Mouse (Mus musculus) midbrain, embryonic 12.5 days (tissue): ENCODE measurements at regions not wholly inside any gene's neighbourhood (a gene's known extent, or its start where the extent isn't known, plus 50 kb on each side); places are given as distances from the start of the nearest gene placed in this dataset.

Source experiments
- ATAC-seq: fragments of 200-750 bp; cut with Nextera tagmentation; 2 replicates; pipeline ENCODE4 v1.8.0; 2017; ENCODE audit warnings: low read depth, moderate TSS enrichment, moderate library complexity; ENCODE audit not compliant: low FRiP score
- H3K27ac ChIP-seq: fragments of 300-500 bp; sonication (generic); replicated peaks from 2 replicates; pipeline ENCODE4 v1.5.1; 2016; ENCODE audit warnings: mild to moderate bottlenecking
- H3K27me3 ChIP-seq: fragments of 300-500 bp; sonication (generic); 2 replicates; pipeline ENCODE4 v1.6.1; 2016; ENCODE audit warnings: mild to moderate bottlenecking
- H3K36me3 ChIP-seq: fragments of 300-500 bp; sonication (generic); 2 replicates; pipeline ENCODE4 v1.6.1; 2016
- H3K4me1 ChIP-seq: fragments of 300-500 bp; sonication (generic); 2 replicates; pipeline ENCODE4 v1.6.1; 2016
- H3K4me2 ChIP-seq: fragments of 300-500 bp; sonication (generic); replicated peaks from 2 replicates; pipeline ENCODE4 v1.6.1; 2016; ENCODE audit warnings: mild to moderate bottlenecking, moderate library complexity
- H3K4me3 ChIP-seq: fragments of 300-500 bp; sonication (generic); 2 replicates; pipeline ENCODE4 v1.5.1; 2016; ENCODE audit warnings: mild to moderate bottlenecking
- H3K9ac ChIP-seq: fragments of 300-500 bp; sonication (generic); replicated peaks from 2 replicates; pipeline ENCODE4 v1.6.1; 2016; ENCODE audit warnings: mild to moderate bottlenecking, moderate library complexity
- H3K9me3 ChIP-seq: fragments of 300-500 bp; sonication (generic); 2 replicates; pipeline ENCODE4 v1.6.1; 2016; ENCODE audit warnings: mild to moderate bottlenecking
- WGBS: fragments of 180-500 bp; shearing (Covaris S2); methylation state at CpG from one replicate; pipeline ENCODE4 v1.1.7; 2016; 5-methylcytosine and 5-hydroxymethylcytosine counted together

- Histone ChIP-seq H3K4me1 (0 out of 2 replicates have a peak, but pooled peaks cover under 1% of the 10 kb centered on the region), H3K4me3 (no peak overlapping the region), H3K27ac (no peak overlapping the region), H3K27me3 (no peaks in the 10 kb centered on the region), H3K36me3 (no peaks in the 10 kb centered on the region), H3K4me2 (no peak overlapping the region), H3K9me3 (no peaks in the 10 kb centered on the region), H3K9ac (no peak overlapping the region)
- 89% methylated on average over 5 of the region's 5 CpGs for WGBS
- ATAC-seq = no peak
Measured at GRCm38 (mm10) chr12:12546372-12547031, 284.6 kb downstream of the Fam49a start.

- no peak overlapping the region for H3K4me3 ChIP-seq
- H3K36me3 ChIP-seq = no peaks in the 10 kb centered on the region
- no peak for ATAC-seq
- H3K9ac ChIP-seq = no peak overlapping the region
- 47% methylated on average over 13 of the region's 13 CpGs for WGBS
- no peaks in the 10 kb centered on the region for H3K27me3 ChIP-seq
- H3K4me2 ChIP-seq = no peak overlapping the region
- H3K9me3 ChIP-seq = no peaks in the 10 kb centered on the region
- H3K27ac ChIP-seq = no peak overlapping the region
- H3K4me1 ChIP-seq = peaks cover 11% of the 10 kb centered on the region
Measured at GRCm38 (mm10) chr12:12541076-12542070, 279.4 kb downstream of the Fam49a start.

GRCm38 (mm10) chr12:12539291-12539690 lies 277.4 kb downstream of the Fam49a start:
- no peak for ATAC-seq
- no peaks in the 10 kb centered on the region for H3K27me3 ChIP-seq
- no peak overlapping the region for H3K4me2 ChIP-seq
- 92% methylated on average over 3 of the region's 3 CpGs for WGBS
- no peaks in the 10 kb centered on the region for H3K36me3 ChIP-seq
- no peak overlapping the region for H3K9ac ChIP-seq
- H3K4me3 ChIP-seq = no peak overlapping the region
- no peak overlapping the region for H3K27ac ChIP-seq
- H3K4me1 ChIP-seq = peaks cover 14% of the 10 kb centered on the region
- no peaks in the 10 kb centered on the region for H3K9me3 ChIP-seq

DNA sequence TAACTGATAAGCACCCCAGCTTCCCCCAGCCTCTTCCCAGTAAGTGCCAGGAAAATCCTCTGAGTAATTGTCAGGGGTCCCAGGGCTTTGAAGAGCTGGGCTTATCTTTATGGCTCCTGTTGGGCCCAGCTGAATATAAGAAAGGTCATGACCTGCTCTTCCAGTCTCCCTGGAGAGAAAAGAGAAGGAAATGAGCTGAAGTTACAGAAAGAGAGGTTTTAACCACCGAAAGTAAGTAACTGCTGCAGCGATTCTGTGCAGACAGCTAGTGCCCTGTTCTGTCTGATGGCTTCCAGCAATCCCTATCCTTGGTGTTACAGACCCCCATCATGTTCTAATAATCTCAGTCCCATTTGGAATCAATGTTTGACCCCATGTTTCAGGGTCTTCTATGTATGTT lies 272.8 kb downstream of the Fam49a start:
- Histone ChIP-seq H3K9ac (no peak overlapping the region), H3K4me3 (no peak overlapping the region), H3K4me1 (0 out of 2 replicates have a peak, but pooled peaks cover 3% of the 10 kb centered on the region), H3K9me3 (no peaks in the 10 kb centered on the region), H3K4me2 (no peak overlapping the region), H3K36me3 (no peaks in the 10 kb centered on the region), H3K27me3 (no peaks in the 10 kb centered on the region), H3K27ac (no peak overlapping the region)
- 5% methylated on average over 2 of the region's 2 CpGs for WGBS
- ATAC-seq = no peak

DNA sequence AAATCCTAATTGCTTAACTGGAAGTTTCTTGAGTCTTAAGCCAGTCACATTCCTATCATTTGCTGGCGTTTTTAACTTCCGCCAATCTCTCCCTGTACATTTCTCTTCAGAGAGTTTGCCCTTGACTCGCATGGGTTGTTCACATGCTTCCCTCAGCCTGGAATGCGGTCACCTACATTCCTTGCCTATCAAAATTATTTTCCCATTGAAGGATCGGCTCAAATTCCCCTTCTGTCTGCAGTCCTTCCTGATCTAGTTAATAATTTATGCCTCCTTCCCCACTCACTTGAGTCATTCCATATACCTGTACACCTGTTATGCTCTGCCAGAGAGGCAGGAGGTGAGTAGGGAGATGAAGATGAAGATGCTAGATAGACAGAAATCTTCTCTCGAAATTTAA lies 268.9 kb downstream of the Fam49a start:
- Histone ChIP-seq H3K9ac (no peak overlapping the region), H3K27ac (no peak overlapping the region), H3K4me3 (no peak overlapping the region), H3K36me3 (no peaks in the 10 kb centered on the region), H3K4me1 (peaks cover 20% of the 10 kb centered on the region; the same call in 1 of the 2 replicates), H3K27me3 (no peaks in the 10 kb centered on the region), H3K9me3 (no peaks in the 10 kb centered on the region), H3K4me2 (no peak overlapping the region)
- no peak for ATAC-seq
- 79% methylated on average over 6 of the region's 6 CpGs for WGBS

DNA sequence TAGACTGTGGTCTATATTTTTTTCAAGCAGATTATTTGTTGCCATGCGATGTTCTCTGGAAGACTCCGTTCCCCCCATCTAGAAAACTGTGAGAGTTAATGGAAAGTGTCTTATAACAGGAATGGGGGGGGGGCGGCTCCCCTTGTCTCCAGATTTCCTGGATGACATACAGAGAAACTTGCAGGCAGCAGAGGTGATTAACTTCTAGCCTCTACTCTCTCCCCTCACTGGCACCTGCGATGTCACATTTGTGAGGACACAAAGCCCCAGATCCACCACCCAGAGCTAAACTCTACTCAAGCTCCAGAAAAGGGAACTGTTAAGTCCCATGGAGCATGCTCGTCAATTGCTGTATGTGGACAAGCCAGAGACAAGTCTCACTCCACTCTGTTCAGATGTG lies 267.6 kb downstream of the Fam49a start:
- WGBS = 88% methylated on average over 5 of the region's 5 CpGs
- peaks cover 18% of the 10 kb centered on the region; the same call in 1 of the 2 replicates for H3K4me1 ChIP-seq
- no peaks in the 10 kb centered on the region for H3K9me3 ChIP-seq
- no peaks in the 10 kb centered on the region for H3K36me3 ChIP-seq
- H3K9ac ChIP-seq = no peak overlapping the region
- H3K4me3 ChIP-seq = no peak overlapping the region
- no peak for ATAC-seq
- H3K27me3 ChIP-seq = no peaks in the 10 kb centered on the region
- no peak overlapping the region for H3K4me2 ChIP-seq
- H3K27ac ChIP-seq = no peak overlapping the region

- no peak overlapping the region for H3K4me2 ChIP-seq
- no peaks in the 10 kb centered on the region for H3K9me3 ChIP-seq
- peaks cover 17% of the 10 kb centered on the region; the same call in 1 of the 2 replicates for H3K4me1 ChIP-seq
- no peak overlapping the region for H3K9ac ChIP-seq
- peak overlapping the region; percentile 43; the same call in 1 of the 2 replicates for H3K27ac ChIP-seq
- ATAC-seq = peak; percentile 48
- H3K36me3 ChIP-seq = no peaks in the 10 kb centered on the region
- 43% methylated on average over 3 of the region's 3 CpGs for WGBS
- H3K4me3 ChIP-seq = no peak overlapping the region
- no peaks in the 10 kb centered on the region for H3K27me3 ChIP-seq
Measured at GRCm38 (mm10) chr12:12528478-12528981, 266.6 kb downstream of the Fam49a start.

DNA sequence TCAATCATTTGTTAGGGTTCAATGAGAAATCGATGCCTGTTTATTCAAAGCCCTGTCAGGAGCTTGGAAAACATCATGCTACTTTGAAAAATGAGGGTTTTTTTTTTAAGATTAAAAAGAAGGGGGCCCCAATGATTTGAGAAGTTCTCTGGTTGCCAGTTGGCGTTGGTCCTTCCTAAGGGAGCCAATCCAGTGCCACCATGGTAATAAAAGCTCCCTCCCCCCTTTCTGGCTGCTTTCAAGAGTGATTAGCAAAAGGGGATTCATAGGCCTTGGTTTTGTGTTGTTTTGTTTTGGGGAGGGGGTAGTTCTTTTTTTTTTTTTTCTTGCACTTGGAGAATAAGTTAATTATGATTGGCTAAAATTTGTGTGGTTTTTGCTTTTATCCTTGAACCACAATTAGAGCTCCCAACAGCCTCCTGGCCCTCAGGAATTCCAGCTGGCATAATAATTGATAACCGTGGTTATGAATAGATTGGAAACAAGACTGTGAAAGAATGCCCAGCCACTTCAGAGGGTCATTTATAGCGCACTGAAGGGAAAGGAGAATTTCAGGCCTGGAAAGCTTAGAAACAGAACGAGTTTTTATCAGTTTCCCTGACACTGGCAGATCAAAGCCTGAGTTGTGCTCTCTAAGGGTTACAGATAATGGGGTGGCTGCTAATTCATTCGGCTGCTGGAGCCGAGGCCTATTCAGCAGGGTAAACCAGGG lies 266.0 kb downstream of the Fam49a start:
- Histone ChIP-seq H3K4me3 (no peak overlapping the region), H3K4me1 (peaks cover 17% of the 10 kb centered on the region; the same call in 1 of the 2 replicates), H3K27ac (peak overlapping the region; percentile 43; the same call in 1 of the 2 replicates), H3K36me3 (no peaks in the 10 kb centered on the region), H3K9ac (no peak overlapping the region), H3K4me2 (no peak overlapping the region), H3K27me3 (no peaks in the 10 kb centered on the region), H3K9me3 (no peaks in the 10 kb centered on the region)
- peak; percentile 68 for ATAC-seq
- 20% methylated on average over 7 of the region's 7 CpGs for WGBS

GRCm38 (mm10) chr12:12527366-12527765 lies 265.4 kb downstream of the Fam49a start:
- 72% methylated on average over 3 of the region's 3 CpGs for WGBS
- 0 out of 2 replicates have a peak overlapping the region, but pooled peaks have one; percentile 17 for H3K27ac ChIP-seq
- ATAC-seq = peak; percentile 65; the same call in 1 of the 2 replicates

GRCm38 (mm10) chr12:12520311-12520852 lies 258.4 kb downstream of the Fam49a start:
- no peaks in the 10 kb centered on the region for H3K4me1 ChIP-seq
- H3K27me3 ChIP-seq = no peaks in the 10 kb centered on the region
- no peaks in the 10 kb centered on the region for H3K36me3 ChIP-seq
- ATAC-seq = no peak
- no peaks in the 10 kb centered on the region for H3K9me3 ChIP-seq
- H3K4me3 ChIP-seq = no peak overlapping the region
- 96% methylated on average over 8 of the region's 8 CpGs for WGBS
- H3K27ac ChIP-seq = no peak overlapping the region
- no peak overlapping the region for H3K9ac ChIP-seq
- H3K4me2 ChIP-seq = no peak overlapping the region

More at GRCm38 (mm10) chr12:12527366-12527765, 265.4 kb downstream of the Fam49a start:
- H3K4me1 ChIP-seq = peaks cover 17% of the 10 kb centered on the region; the same call in 1 of the 2 replicates
- no peak overlapping the region for H3K4me3 ChIP-seq
- no peak overlapping the region for H3K9ac ChIP-seq
- no peaks in the 10 kb centered on the region for H3K27me3 ChIP-seq
- H3K4me2 ChIP-seq = no peak overlapping the region
- H3K9me3 ChIP-seq = no peaks in the 10 kb centered on the region
- H3K36me3 ChIP-seq = no peaks in the 10 kb centered on the region

DNA sequence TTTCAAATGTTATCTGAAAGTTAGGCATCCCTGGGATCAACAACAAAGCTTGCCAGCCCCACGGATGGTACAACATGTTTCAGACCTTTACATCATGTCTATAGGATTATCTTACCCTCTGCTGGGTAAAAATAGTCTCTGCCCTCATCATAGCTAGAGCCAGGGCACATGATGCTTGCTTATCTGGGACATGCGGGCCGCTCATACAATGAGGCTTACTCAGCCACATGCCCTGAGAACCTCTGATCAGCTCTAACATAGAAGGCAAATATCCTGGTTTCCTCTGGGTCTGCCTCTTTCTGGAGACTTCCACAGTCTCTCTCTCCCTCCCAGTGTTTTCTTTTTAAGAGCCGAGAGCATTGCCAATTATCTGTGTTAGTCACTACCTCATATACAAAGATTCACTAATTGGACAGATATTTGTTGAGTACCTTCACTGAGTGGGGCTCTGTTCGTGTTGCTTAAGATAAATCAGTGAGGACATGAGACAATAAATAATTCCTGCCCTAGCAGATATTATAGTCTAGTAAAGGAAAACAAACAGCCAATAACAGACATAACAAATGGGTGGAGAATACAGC lies 256.6 kb downstream of the Fam49a start:
- ATAC-seq = no peak
- 81% methylated on average over 5 of the region's 5 CpGs for WGBS
- Histone ChIP-seq H3K4me2 (no peak overlapping the region), H3K4me3 (no peak overlapping the region), H3K4me1 (no peaks in the 10 kb centered on the region), H3K36me3 (no peaks in the 10 kb centered on the region), H3K9me3 (no peaks in the 10 kb centered on the region), H3K9ac (no peak overlapping the region), H3K27ac (no peak overlapping the region), H3K27me3 (no peaks in the 10 kb centered on the region)
